In the genomic region with DNA sequence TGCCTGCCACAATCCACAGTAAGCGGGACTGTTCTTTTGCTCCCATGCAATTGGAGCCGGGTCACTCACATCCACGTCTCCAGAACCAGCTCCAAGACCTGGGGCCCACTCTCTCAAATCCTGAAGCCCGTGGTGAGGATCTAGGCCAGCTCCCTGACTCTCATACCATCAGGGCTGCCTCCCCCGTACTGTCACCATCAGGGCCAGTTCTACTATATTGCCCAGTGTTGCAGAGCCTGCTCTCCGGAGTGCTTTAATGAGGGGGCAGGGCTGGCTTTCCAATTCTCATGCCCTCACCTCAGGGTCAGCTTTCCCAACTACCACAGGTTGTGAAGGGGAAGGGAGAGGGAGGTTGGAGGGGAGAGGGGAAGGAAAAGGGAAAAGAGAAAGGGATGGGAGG, we compare ENCODE assay signal across 17 mouse cellular contexts.
"Had no signal": no experiment of that assay in that cellular context is flagged by ENCODE, and none has a peak within 500 bp of the region (broad histone marks: within the 10 kb centered on the region; RNA-seq: fewer than 3 reads in every experiment).

No protein-coding gene starts in this region.

- H3K27ac ChIP-seq: liver, embryonic 15.5 days; lung, embryonic 15.5 days; macrophage; midbrain, embryonic 12.5 days; neural tube, embryonic 12.5 days; stomach, embryonic 15.5 days; stomach, postnatal 0 days had no signal

- H3K4me2 ChIP-seq: liver, embryonic 15.5 days; lung, embryonic 15.5 days; midbrain, embryonic 12.5 days; neural tube, embryonic 12.5 days; stomach, embryonic 15.5 days had no signal

- H3K27me3 ChIP-seq: liver, embryonic 15.5 days; lung, embryonic 15.5 days; megakaryocyte, embryonic 14.5 days; midbrain, embryonic 12.5 days; neural tube, embryonic 12.5 days; stomach, embryonic 15.5 days had no signal

- ATAC-seq: liver, postnatal 0 days; lung, postnatal 0 days had no signal

- DNase-seq: liver, postnatal 0 days; lung, adult 2 months; lung, postnatal 14 days; lung, postnatal 36 days; right cerebral cortex, postnatal 14 days; thymus, adult 2 months; thymus, postnatal 25 days; thymus, postnatal 4 days had no signal

- H3K4me3 ChIP-seq: liver, embryonic 15.5 days; lung, embryonic 15.5 days; midbrain, embryonic 12.5 days; neural tube, embryonic 12.5 days; stomach, embryonic 15.5 days had no signal

- H3K9me3 ChIP-seq: liver, embryonic 15.5 days; lung, embryonic 15.5 days; midbrain, embryonic 12.5 days; neural tube, embryonic 12.5 days; stomach, embryonic 15.5 days had no signal

- H3K36me3 ChIP-seq: liver, embryonic 15.5 days; lung, embryonic 15.5 days; midbrain, embryonic 12.5 days; neural tube, embryonic 12.5 days; stomach, embryonic 15.5 days had no signal

- H3K9ac ChIP-seq: liver, embryonic 15.5 days; liver, postnatal 0 days; lung, embryonic 15.5 days; midbrain, embryonic 12.5 days; neural tube, embryonic 12.5 days; stomach, embryonic 15.5 days had no signal

- H3K4me1 ChIP-seq: liver, embryonic 15.5 days; lung, embryonic 15.5 days; megakaryocyte, embryonic 14.5 days; midbrain, embryonic 12.5 days; stomach, embryonic 15.5 days had no signal
